In the genomic region with DNA sequence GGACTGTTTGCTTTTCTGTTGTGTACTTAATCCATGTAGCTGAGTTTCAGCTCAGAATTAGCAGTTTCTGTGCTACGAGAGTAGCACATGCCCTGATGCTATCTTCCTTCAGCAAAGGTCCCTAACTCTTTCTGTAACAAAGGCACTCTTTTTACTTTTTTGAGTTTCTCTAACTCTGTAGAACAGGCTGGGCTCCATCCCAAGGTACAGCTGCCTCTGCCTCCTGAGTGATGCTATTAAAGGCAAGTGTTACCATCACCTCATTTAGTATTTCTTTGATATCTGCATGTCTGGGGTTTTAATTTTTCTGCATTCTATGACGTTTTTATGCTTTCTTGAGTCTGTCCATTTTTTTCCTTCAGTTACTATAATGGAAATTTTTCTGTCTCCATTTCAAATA, we compare ENCODE assay signal across 23 mouse cellular contexts.
DNase-seq lines count a peak whose midpoint lies in the region; ATAC-seq and TF ChIP-seq lines count a peak whose summit lies in the region.
"Had no signal": no experiment of that assay in that cellular context is flagged by ENCODE, and none has a peak within 500 bp of the region (broad histone marks: within the 10 kb centered on the region; RNA-seq: fewer than 3 reads in every experiment).

No protein-coding gene starts in this region.

- H3K27ac ChIP-seq in lung, embryonic 14.5 days (ENCODE audit: low read depth), result no peak overlapping the region
- no peak overlapping the region for H3K27ac ChIP-seq in midbrain, embryonic 10.5 days (replicated peaks)

- no peak for TF ChIP-seq CTCF in lung, embryonic 14.5 days (IDR thresholded peaks at IDR 0.05; ENCODE audit: low read depth)

- 23% methylated on average over 2 of the region's 2 CpGs for WGBS in lung, embryonic 14.5 days
- WGBS in midbrain, embryonic 10.5 days, result 83% methylated on average over 2 of the region's 2 CpGs

- H3K9ac ChIP-seq in lung, embryonic 14.5 days, result no peak overlapping the region

- H3K27me3 ChIP-seq in lung, embryonic 14.5 days (ENCODE audit: insufficient read depth, low read length), result no peaks in the 10 kb centered on the region
- no peaks in the 10 kb centered on the region for H3K27me3 ChIP-seq in midbrain, embryonic 10.5 days (ENCODE audit: low read depth, poor library complexity, severe bottlenecking)
- H3K27me3 ChIP-seq: CH12.LX, Patski had no signal

- no peaks in the 10 kb centered on the region for H3K4me1 ChIP-seq in lung, embryonic 14.5 days (ENCODE audit: insufficient read depth)
- no peaks in the 10 kb centered on the region for H3K4me1 ChIP-seq in midbrain, embryonic 10.5 days

- no peaks in the 10 kb centered on the region for H3K36me3 ChIP-seq in lung, embryonic 14.5 days (ENCODE audit: insufficient read depth)
- no peaks in the 10 kb centered on the region for H3K36me3 ChIP-seq in midbrain, embryonic 10.5 days
- H3K36me3 ChIP-seq: G1E had no signal

- ATAC-seq in frontal cortex, adult (ENCODE audit: low TSS enrichment), result peak; percentile 76
- ATAC-seq in lung, embryonic 14.5 days (ENCODE audit: insufficient read depth), result no peak
- ATAC-seq: activated CD4-positive, CD25-positive, alpha-beta regulatory T cell, adult 4 months; CD4-positive, CD25-positive, alpha-beta regulatory T cell, adult 4 months; Patski had no signal

- no peak overlapping the region for H3K4me3 ChIP-seq in lung, embryonic 14.5 days (ENCODE audit: low read depth, low read length)
- H3K4me3 ChIP-seq in midbrain, embryonic 10.5 days, result no peak overlapping the region

- H3K4me2 ChIP-seq in lung, embryonic 14.5 days, result no peak overlapping the region

- no peak for DNase-seq in frontal cortex, postnatal 14 days (ENCODE audit: low spot score in 2 of 2)
- peak; percentile 1 for DNase-seq in lung, embryonic 14.5 days
- DNase-seq in lung, adult 18-20 months, result no peak
- DNase-seq in right cerebral cortex, adult 18-20 months, result peak; percentile 4
- DNase-seq in right cerebral cortex, postnatal 10 days (ENCODE audit: low spot score in 2 of 2), result no peak
- DNase-seq in brain, adult 2 months (ENCODE audit: low read depth, low spot score), result peak; percentile 19
- no peak for DNase-seq in midbrain, embryonic 10.5 days (ENCODE audit: low spot score)
- DNase-seq: adrenal gland, adult 2 months; adrenal gland, adult 8-10 months; adrenal gland, postnatal 10 days; adrenal gland, postnatal 14 days; adrenal gland, postnatal 25 days; adrenal gland, postnatal 36 days; B cell, adult 2 months; cerebellum, adult 11 months; cerebellum, adult 11-12 months; cerebellum, adult 18-20 months had no signal

- H3K9me3 ChIP-seq in lung, embryonic 14.5 days (ENCODE audit: low read depth, low read length), result no peaks in the 10 kb centered on the region
- no peaks in the 10 kb centered on the region for H3K9me3 ChIP-seq in midbrain, embryonic 10.5 days (replicated peaks)
- H3K9me3 ChIP-seq: G1E had no signal

Comparison
In these comparisons a context has a peak if more than half of its experiments do, and no peak if none do; other contexts are left out.
1. DNase-seq: peak in lung, embryonic 14.5 days (single experiment), right cerebral cortex, adult 18-20 months (single experiment) and brain, adult 2 months (single experiment); none in frontal cortex, postnatal 14 days (0 of 2), lung, adult 18-20 months (0 of 2), right cerebral cortex, postnatal 10 days (0 of 2) and midbrain, embryonic 10.5 days (single experiment).